Mouse (Mus musculus) CH12.LX (cell line): Measurements from ENCODE around the gene Phc2. TPM values are rescaled to one million over a fixed set of nuclear protein-coding genes. Genes with fewer than 3 reads are reported as not detected.

ENCODE experiments used
- DNase-seq: peaks from one replicate; pipeline ENCODE4 v3.0.0-alpha.2; 2013; ENCODE audit errors: extremely low read depth
- H3K27ac ChIP-seq: 2 replicates; pipeline ENCODE4 v1.5.1; 2012; ENCODE audit warnings: low read depth, mild to moderate bottlenecking, control low read depth, moderate library complexity; ENCODE audit not compliant: insufficient read depth
- H3K27me3 ChIP-seq: replicated peaks from 2 replicates; pipeline ENCODE3; 2012; ENCODE audit warnings: inconsistent platforms
- H3K36me3 ChIP-seq, 2 experiments: replicated peaks in 1 of 2; 2 replicates each; pipeline versions ENCODE3 to v1.6.1; 2012; ENCODE audit warnings: inconsistent platforms in 1 of 2, low read length in 1 of 2, mild to moderate bottlenecking in 1 of 2, mixed read lengths in 1 of 2, moderate library complexity in 1 of 2; ENCODE audit not compliant: control insufficient read depth in 1 of 2, insufficient read depth in 1 of 2
- H3K4me1 ChIP-seq, 2 experiments: 2 replicates each; pipeline ENCODE4 v1.6.1; 2012; ENCODE audit warnings: inconsistent platforms in 1 of 2, moderate library complexity in 1 of 2; ENCODE audit not compliant: insufficient read depth in 2 of 2, control insufficient read depth in 1 of 2
- H3K4me2 ChIP-seq: 2 replicates; pipeline ENCODE4 v1.6.1; 2012; ENCODE audit warnings: low read depth, mild to moderate bottlenecking, control low read depth; ENCODE audit not compliant: poor library complexity, insufficient read depth, severe bottlenecking
- H3K4me3 ChIP-seq, 3 experiments: fragments of 150-350 bp in 1 of 3; sonication (generic) in 1 of 3; replicated peaks in 1 of 3; 2 replicates each; pipeline versions ENCODE3 to v1.5.1; 2011 to 2012; ENCODE audit warnings: low read depth in 2 of 3, low read length in 2 of 3, mild to moderate bottlenecking in 2 of 3, moderate library complexity in 2 of 3, control low read depth in 1 of 3, improper control_type of control experiment in 1 of 3, inconsistent platforms in 1 of 3, mixed read lengths in 1 of 3; ENCODE audit not compliant: poor library complexity in 1 of 3
- H3K79me2 ChIP-seq: replicated peaks from 2 replicates; pipeline ENCODE4 v1.6.1; 2012; ENCODE audit warnings: mild to moderate bottlenecking, moderate library complexity; ENCODE audit not compliant: control insufficient read depth, poor library complexity, insufficient read depth, severe bottlenecking; ENCODE audit errors: extremely low read depth
- H3K9ac ChIP-seq: 2 replicates; pipeline ENCODE4 v1.6.1; 2012; ENCODE audit warnings: low read depth, mild to moderate bottlenecking, control low read depth, moderate library complexity; ENCODE audit not compliant: insufficient read depth
- H3K9me3 ChIP-seq: replicated peaks from 2 replicates; pipeline ENCODE3; 2012; ENCODE audit warnings: low read length, inconsistent platforms, mixed read lengths
- BHLHE40 ChIP-seq: IDR thresholded peaks from 2 replicates; pipeline ENCODE4 v1.6.1; 2011; ENCODE audit warnings: mild to moderate bottlenecking, low read depth, low read length, improper control_type of control experiment
- CHD2 ChIP-seq: IDR thresholded peaks from 2 replicates; pipeline ENCODE4 v1.6.1; 2011; ENCODE audit warnings: low read length, improper control_type of control experiment
- CTCF ChIP-seq, 2 experiments: IDR thresholded peaks in 1 of 2; conservative IDR thresholded peaks in 1 of 2; 2 replicates each; pipeline ENCODE4 v1.5.1; 2011 to 2012; ENCODE audit warnings: low read depth in 2 of 2, low read length in 2 of 2, improper control_type of control experiment in 1 of 2, inconsistent platforms in 1 of 2, mild to moderate bottlenecking in 1 of 2, moderate library complexity in 1 of 2
- ELF1 ChIP-seq: IDR thresholded peaks from 2 replicates; pipeline ENCODE4 v1.6.1; 2014; ENCODE audit warnings: low read depth, mild to moderate bottlenecking, inconsistent platforms, low read length, improper control_type of control experiment
- JUN ChIP-seq: IDR thresholded peaks from 2 replicates; pipeline ENCODE4 v1.6.1; 2011; ENCODE audit warnings: low read depth, mild to moderate bottlenecking, low read length, improper control_type of control experiment, moderate library complexity; ENCODE audit not compliant: insufficient read depth
- JUND ChIP-seq: conservative IDR thresholded peaks from 2 replicates; pipeline ENCODE4 v1.6.1; 2011; ENCODE audit warnings: low read depth, low read length, improper control_type of control experiment
- KAT2A ChIP-seq: IDR thresholded peaks from 2 replicates; pipeline ENCODE4 v1.6.1; 2012; ENCODE audit warnings: low read length, improper control_type of control experiment, inconsistent platforms; ENCODE audit not compliant: insufficient replicate concordance
- MAFK ChIP-seq: IDR thresholded peaks from 2 replicates; pipeline ENCODE4 v1.6.1; 2011; ENCODE audit warnings: low read length, improper control_type of control experiment; ENCODE audit not compliant: insufficient replicate concordance
- MAX ChIP-seq: IDR thresholded peaks from 2 replicates; pipeline ENCODE4 v1.6.1; 2011; ENCODE audit warnings: low read length, improper control_type of control experiment
- MAZ ChIP-seq: IDR thresholded peaks from 2 replicates; pipeline ENCODE4 v1.6.1; 2012; ENCODE audit warnings: low read depth, mild to moderate bottlenecking, inconsistent platforms, low read length, improper control_type of control experiment, moderate library complexity
- MXI1 ChIP-seq: IDR thresholded peaks from 2 replicates; pipeline ENCODE4 v1.6.1; 2011; ENCODE audit warnings: mild to moderate bottlenecking, low read depth, low read length, improper control_type of control experiment
- NELFE ChIP-seq: IDR thresholded peaks from 2 replicates; pipeline ENCODE4 v1.6.1; 2011; ENCODE audit warnings: low read depth, low read length, improper control_type of control experiment
- NRF1 ChIP-seq: IDR thresholded peaks from 2 replicates; pipeline ENCODE4 v1.6.1; 2014; ENCODE audit warnings: low read depth, mild to moderate bottlenecking, inconsistent platforms, low read length, improper control_type of control experiment, moderate library complexity
- POLR2A ChIP-seq: IDR thresholded peaks from 2 replicates; pipeline ENCODE4 v1.6.1; 2011; ENCODE audit warnings: low read depth, mild to moderate bottlenecking, improper control_type of control experiment, low read length
- RCOR1 ChIP-seq: conservative IDR thresholded peaks from 2 replicates; pipeline ENCODE4 v1.6.1; 2012; ENCODE audit warnings: low read depth, mild to moderate bottlenecking, inconsistent platforms, low read length, improper control_type of control experiment
- SMC3 ChIP-seq: IDR thresholded peaks from 2 replicates; pipeline ENCODE4 v1.6.1; 2011; ENCODE audit warnings: low read depth, low read length, improper control_type of control experiment
- TBP ChIP-seq: conservative IDR thresholded peaks from 2 replicates; pipeline ENCODE4 v1.6.1; 2011; ENCODE audit warnings: low read depth, low read length, improper control_type of control experiment
- UBTF ChIP-seq: IDR thresholded peaks from 2 replicates; pipeline ENCODE4 v1.6.1; 2012; ENCODE audit warnings: low read depth, mild to moderate bottlenecking, inconsistent platforms, low read length, improper control_type of control experiment, moderate library complexity
- USF1 ChIP-seq: IDR thresholded peaks from 2 replicates; pipeline ENCODE4 v1.6.1; 2014; ENCODE audit warnings: low read depth, mild to moderate bottlenecking, inconsistent platforms, low read length, improper control_type of control experiment
- USF2 ChIP-seq: conservative IDR thresholded peaks from 2 replicates; pipeline ENCODE4 v1.6.1; 2011; ENCODE audit warnings: low read depth, low read length, improper control_type of control experiment
- ZC3H11A ChIP-seq: IDR thresholded peaks from 2 replicates; pipeline ENCODE4 v1.6.1; 2012; ENCODE audit warnings: low read depth, mild to moderate bottlenecking, inconsistent platforms, low read length, improper control_type of control experiment
- ZKSCAN1 ChIP-seq: IDR thresholded peaks from 2 replicates; pipeline ENCODE4 v1.6.1; 2012; ENCODE audit warnings: low read depth, inconsistent platforms, low read length, improper control_type of control experiment, borderline replicate concordance
- dilution Hi-C: fragments of 300-500 bp; cut with MboI; formaldehyde crosslinking; loops from 2 replicates; pipeline ENCODE4 v1.14.3; 2020; ENCODE audit warnings: low sequenced_read_pairs; ENCODE audit not compliant: extremely low pct_unique_long_range_greater_than_20kb, extremely low pct_ligation_motif_present
- in situ Hi-C: fragments of 300-500 bp; cut with MboI; formaldehyde crosslinking; loops from 3 replicates; pipeline ENCODE4 v1.14.3; 2019; ENCODE audit warnings: low sequenced_read_pairs, low pct_ligation_motif_present, low pct_unique_long_range_greater_than_20kb, mixed read lengths
- polyA plus RNA-seq: library from polyadenylated mRNA; unstranded; fragments of >175 nt; gene quantifications from 2 replicates; pipeline ENCODE4 v1.2.1, GENCODE M21; 2012; ENCODE audit warnings: low read depth; ENCODE audit not compliant: insufficient read length
- total RNA-seq, 2 experiments: library from RNA; depleted of rRNA; stranded (reverse); fragments of 300-350 nt in 1 of 2; fragments of >200 nt in 1 of 2; gene quantifications; 2 replicates each; pipeline ENCODE4 v1.2.3; 2012 to 2014

Phc2 gene
- total and polyA plus RNA-seq, 3 experiments: 24.1 to 53.2 (median 29.6) TPM

GRCm38 (mm10) chr4:128769569-128770355 lies 115.3 kb downstream of the Phc2 start:
- in situ Hi-C loops: no loop called here
- H3K9ac ChIP-seq: no peak overlapping the region
- dilution Hi-C loops: no loop called here

GRCm38 (mm10) chr4:128770698-128771097 lies 116.2 kb downstream of the Phc2 start:
- Histone ChIP-seq H3K27me3 (no peaks in the 10 kb centered on the region), H3K79me2 (no peaks in the 10 kb centered on the region), H3K4me2 (no peak overlapping the region), H3K36me3 (peaks cover 24 to 46% of the 10 kb centered on the region in 2 experiments), H3K27ac (no peak overlapping the region), H3K9me3 (peaks cover 12% of the 10 kb centered on the region), H3K9ac (no peak overlapping the region), H3K4me1 (peaks cover 6 to 29% of the 10 kb centered on the region in 2 experiments; a peak in 3 of 4 replicates), H3K4me3 (no peak overlapping the region)
- no peak for DNase-seq
- dilution Hi-C loops: no loop called here
- no peak for TF ChIP-seq BHLHE40
- TF ChIP-seq USF2: 0 out of 2 replicates have a peak, but pooled peaks have one; percentile 4
- in situ Hi-C loops: no loop called here

More at GRCm38 (mm10) chr4:128769569-128770355, 115.3 kb downstream of the Phc2 start:
- Histone ChIP-seq H3K4me2 (no peak overlapping the region), H3K36me3 (peaks cover 15 to 37% of the 10 kb centered on the region in 2 experiments), H3K9me3 (peaks cover 4% of the 10 kb centered on the region), H3K27ac (no peak overlapping the region), H3K27me3 (no peaks in the 10 kb centered on the region), H3K4me3 (no peak overlapping the region), H3K4me1 (peaks cover 6 to 29% of the 10 kb centered on the region in 2 experiments; a peak in 3 of 4 replicates), H3K79me2 (no peaks in the 10 kb centered on the region)
- no peak for DNase-seq
- TF ChIP-seq MAFK (no peak), MAX (no peak), USF1 (no peak), RCOR1 (no peak), SMC3 (no peak)

- TF ChIP-seq SMC3 (no peak), TBP (no peak), UBTF (no peak), NRF1 (no peak), CTCF (conservative IDR thresholded peaks at IDR 0.05 in 1 of 2, IDR thresholded peaks at IDR 0.05 in 1 of 2; ENCODE audit: low read depth in 2 of 2, low read length in 2 of 2) (no peak), ELF1 (no peak), ZKSCAN1 (no peak), POLR2A (no peak; the same call in 1 of the 2 replicates), USF1 (no peak), NELFE (no peak), KAT2A (no peak), MXI1 (no peak), ZC3H11A (no peak), MAZ (no peak), JUND (no peak), CHD2 (no peak), JUN (no peak)
- Histone ChIP-seq H3K79me2 (0 out of 2 replicates have a peak, but pooled peaks cover 6% of the 10 kb centered on the region), H3K9me3 (peaks cover 25% of the 10 kb centered on the region), H3K9ac (no peak overlapping the region), H3K4me3 (no peak overlapping the region), H3K27ac (no peak overlapping the region), H3K4me2 (no peak overlapping the region), H3K4me1 (peaks cover 3 to 24% of the 10 kb centered on the region in 2 experiments; a peak in 3 of 4 replicates), H3K27me3 (no peaks in the 10 kb centered on the region), H3K36me3 (peaks cover 50 to 75% of the 10 kb centered on the region in 2 experiments)
- dilution Hi-C loops: no loop called here
- no peak for DNase-seq
- in situ Hi-C loops: no loop called here
Observed at GRCm38 (mm10) chr4:128773820-128774219, 119.3 kb downstream of the Phc2 start.
